Mouse (Mus musculus): ENCODE data around the gene Diaph2.
"Not testable (repeated sequence)": the region's sequence is repeated elsewhere in the genome, so short reads cannot be mapped to it uniquely, and the experiment has no call there.

Diaph2 gene

GRCm38 (mm10) chrX:129799920-129800319, 50.4 kb downstream of the Diaph2 start:
- not testable (repeated sequence) for DNase-seq (ENCODE audit: low spot score in 2 of 2)

GRCm38 (mm10) chrX:129831903-129832302, 82.4 kb downstream of the Diaph2 start:
- no peak for DNase-seq (ENCODE audit: low spot score in 2 of 2)

- DNase-seq (ENCODE audit: low spot score in 2 of 2) = no peak
Measured at GRCm38 (mm10) chrX:129833887-129834286, 84.3 kb downstream of the Diaph2 start.

- no peak for DNase-seq (ENCODE audit: low spot score in 2 of 2)
Measured at GRCm38 (mm10) chrX:129884465-129884864, 134.9 kb downstream of the Diaph2 start.

- DNase-seq (ENCODE audit: low spot score in 2 of 2) = no peak
Measured at GRCm38 (mm10) chrX:129925806-129926205, 176.3 kb downstream of the Diaph2 start.

- no peak for DNase-seq (ENCODE audit: low spot score in 2 of 2)
Measured at GRCm38 (mm10) chrX:129974816-129975215, 225.3 kb downstream of the Diaph2 start.

- DNase-seq (ENCODE audit: low spot score in 2 of 2) = no peak
Measured at GRCm38 (mm10) chrX:130008210-130008609, 258.7 kb downstream of the Diaph2 start.

GRCm38 (mm10) chrX:130019735-130020134, 270.2 kb downstream of the Diaph2 start:
- no peak for DNase-seq (ENCODE audit: low spot score in 2 of 2)

GRCm38 (mm10) chrX:130044525-130044924, 295.0 kb downstream of the Diaph2 start:
- no peak for DNase-seq (ENCODE audit: low spot score in 2 of 2)

- no peak for DNase-seq (ENCODE audit: low spot score in 2 of 2)
Measured at GRCm38 (mm10) chrX:130149216-130149615, 399.7 kb downstream of the Diaph2 start.

- DNase-seq (ENCODE audit: low spot score in 2 of 2) = no peak
Measured at GRCm38 (mm10) chrX:130152164-130152563, 402.6 kb downstream of the Diaph2 start.

- no peak for DNase-seq (ENCODE audit: low spot score in 2 of 2)
Measured at GRCm38 (mm10) chrX:130173126-130173525, 423.6 kb downstream of the Diaph2 start.

- DNase-seq (ENCODE audit: low spot score in 2 of 2) = no peak
Measured at GRCm38 (mm10) chrX:130187891-130188290, 438.3 kb downstream of the Diaph2 start.

GRCm38 (mm10) chrX:130188449-130188848, 438.9 kb downstream of the Diaph2 start:
- no peak for DNase-seq (ENCODE audit: low spot score in 2 of 2)

GRCm38 (mm10) chrX:130189250-130189649, 439.7 kb downstream of the Diaph2 start:
- DNase-seq (ENCODE audit: low spot score in 2 of 2) = no peak

GRCm38 (mm10) chrX:130197412-130197811, 447.9 kb downstream of the Diaph2 start:
- DNase-seq (ENCODE audit: low spot score in 2 of 2) = not testable (repeated sequence)

- DNase-seq (ENCODE audit: low spot score in 2 of 2) = no peak
Measured at GRCm38 (mm10) chrX:130205243-130205642, 455.7 kb downstream of the Diaph2 start.

- no peak for DNase-seq (ENCODE audit: low spot score in 2 of 2)
Measured at GRCm38 (mm10) chrX:130212227-130212626, 462.7 kb downstream of the Diaph2 start.

GRCm38 (mm10) chrX:130212759-130213158, 463.2 kb downstream of the Diaph2 start:
- no peak for DNase-seq (ENCODE audit: low spot score in 2 of 2)

- no peak for DNase-seq (ENCODE audit: low spot score in 2 of 2)
Measured at GRCm38 (mm10) chrX:130230045-130230444, 480.5 kb downstream of the Diaph2 start.

GRCm38 (mm10) chrX:130235167-130235566, 485.6 kb downstream of the Diaph2 start:
- DNase-seq (ENCODE audit: low spot score in 2 of 2) = no peak

- peak in 1 of 2 experiments; percentile 1 for DNase-seq (ENCODE audit: low spot score in 2 of 2)
Measured at GRCm38 (mm10) chrX:130246652-130247051, 497.1 kb downstream of the Diaph2 start.

- DNase-seq (ENCODE audit: low spot score in 2 of 2) = peak; percentile 8 to 11
Measured at GRCm38 (mm10) chrX:130253664-130254063, 504.1 kb downstream of the Diaph2 start.

GRCm38 (mm10) chrX:130265707-130266106, 516.2 kb downstream of the Diaph2 start:
- DNase-seq (ENCODE audit: low spot score in 2 of 2) = no peak

Data from right cerebral cortex, postnatal 36 days (tissue).